ENCODE assay signal across 8 mouse cellular contexts in genomic region chr4:154011646-154012089, GRCm38 (mm10). TPM values are rescaled to one million over a fixed set of nuclear protein-coding genes. Genes with fewer than 3 reads are reported as not detected.
DNase-seq lines count a peak whose midpoint lies in the region; ATAC-seq lines count a peak whose summit lies in the region.

Gene Lrrc47 (plus strand): TSS chr4:154011731.

- peaks cover 32% of the 10 kb centered on the region for H3K36me3 ChIP-seq in hindbrain, embryonic 12.5 days

- DNase-seq in T-cell, adult 2 months (ENCODE audit: low spot score) = peak; percentile 66
- peak; percentile 90 to 91 for DNase-seq in cerebellum, postnatal 10 days
- DNase-seq in frontal cortex, postnatal 14 days (ENCODE audit: low spot score in 2 of 2) = peak; percentile 65 to 77
- DNase-seq in layer of hippocampus, postnatal 25 days (ENCODE audit: extremely low spot score in 1 of 2, low spot score in 1 of 2) = peak; percentile 69 to 77
- DNase-seq in lung, postnatal 4 days = peak; percentile 88 to 90
- DNase-seq in retina, postnatal 1 day = peak; percentile 94
- peak; percentile 82 for DNase-seq in thymus, postnatal 4 days

- H3K4me3 ChIP-seq in hindbrain, embryonic 12.5 days = peak within 1 kb of the TSS; percentile 100

- H3K9ac ChIP-seq in hindbrain, embryonic 12.5 days = peak within 1 kb of the TSS; percentile 96

- under 1% methylated on average over 53 of the region's 59 CpGs for WGBS in hindbrain, embryonic 12.5 days

- H3K27ac ChIP-seq in hindbrain, embryonic 12.5 days = peak within 1 kb of the TSS; percentile 72

- ATAC-seq in hindbrain, embryonic 12.5 days (ENCODE audit: low FRiP score) = peak; percentile 92

- no peaks in the 10 kb centered on the region for H3K27me3 ChIP-seq in hindbrain, embryonic 12.5 days

- peak within 1 kb of the TSS; percentile 96 for H3K4me2 ChIP-seq in hindbrain, embryonic 12.5 days (replicated peaks)

- peaks cover 22% of the 10 kb centered on the region for H3K4me1 ChIP-seq in hindbrain, embryonic 12.5 days

- no peaks in the 10 kb centered on the region for H3K9me3 ChIP-seq in hindbrain, embryonic 12.5 days (replicated peaks)

RNA-seq across cellular contexts. Expression of gene Lrrc47, which starts in this region (rescaled TPM):
- 36.4 and 38.1 TPM in 2 replicates for polyA plus RNA-seq in hindbrain, embryonic 12.5 days (2016; fragmentation: Nextera tagmentation; extraction: Ambion mirVana)
- 10 to 100 TPM; 54.6 to 71.1 TPM for total RNA-seq in layer of hippocampus, postnatal 25 days (2021)

Comparison
In these comparisons a context has a peak if more than half of its experiments do, and no peak if none do; other contexts are left out.
1. Peak in every context shown above with its lines: DNase-seq, ATAC-seq, H3K4me3 ChIP-seq and H3K27ac ChIP-seq.